Mouse (Mus musculus) fibroblast of lung, adult 2 months (primary cell): ENCODE data around the gene Fam117a.
A peak's percentile ranks its signal among the peaks of the same experiment; 100 is the strongest.

ENCODE experiments used
- DNase-seq: peaks from one replicate; pipeline ENCODE4 v3.0.0-alpha.2; 2011; ENCODE audit warnings: low read depth

Gene Fam117a

DNA sequence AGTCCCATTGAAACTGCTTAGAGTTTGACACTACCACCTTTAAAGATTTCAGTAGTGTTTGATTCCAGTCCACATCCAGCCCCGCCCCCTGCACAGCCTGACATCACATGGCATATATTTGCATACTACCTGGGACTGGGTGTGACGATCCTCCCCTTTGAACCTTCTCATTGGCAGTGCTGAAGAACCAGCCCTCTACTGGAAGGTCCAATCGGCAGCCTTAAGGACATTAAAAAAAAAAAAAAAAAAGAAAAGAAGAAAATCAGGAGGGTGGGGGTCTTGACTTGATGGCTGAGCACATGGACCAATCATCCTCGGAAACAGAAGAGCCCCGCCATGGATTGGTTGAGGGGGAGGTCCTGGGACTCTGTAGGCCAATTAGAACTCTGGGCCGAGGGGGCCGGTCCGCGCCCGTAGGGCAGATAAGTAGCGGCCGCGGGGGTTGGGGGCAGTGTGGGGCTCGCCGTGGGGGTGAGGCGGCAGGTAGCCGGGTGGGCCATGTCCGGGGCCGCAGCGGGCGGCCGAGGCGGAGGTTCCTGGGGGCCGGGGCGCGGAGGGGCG is at the start of gene Fam117a:
Fam117a (plus strand) TSS at position 451 of the 561 bp plus-strand sequence.
- DNase-seq = peak; percentile 76

DNA sequence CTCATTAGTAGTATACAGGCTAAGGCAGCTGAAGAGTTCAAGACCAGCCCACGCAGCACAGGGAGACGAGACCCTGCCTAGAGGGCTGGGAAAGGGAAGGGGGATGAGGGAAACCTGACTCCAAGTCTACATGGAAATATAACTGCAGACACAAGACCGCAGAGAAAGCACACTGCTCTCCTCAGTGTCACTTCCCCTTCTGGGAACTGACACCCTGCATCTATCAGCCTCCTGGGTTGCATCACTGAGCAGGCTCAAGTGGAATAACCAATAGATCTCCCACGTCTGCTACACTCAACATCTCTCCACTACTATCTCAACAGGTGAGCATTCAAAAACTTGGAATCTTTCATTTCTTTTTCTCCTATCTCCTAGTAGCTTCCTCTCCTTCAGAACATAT is 44.8 kb upstream of the Fam117a start:
- DNase-seq = no peak

DNA sequence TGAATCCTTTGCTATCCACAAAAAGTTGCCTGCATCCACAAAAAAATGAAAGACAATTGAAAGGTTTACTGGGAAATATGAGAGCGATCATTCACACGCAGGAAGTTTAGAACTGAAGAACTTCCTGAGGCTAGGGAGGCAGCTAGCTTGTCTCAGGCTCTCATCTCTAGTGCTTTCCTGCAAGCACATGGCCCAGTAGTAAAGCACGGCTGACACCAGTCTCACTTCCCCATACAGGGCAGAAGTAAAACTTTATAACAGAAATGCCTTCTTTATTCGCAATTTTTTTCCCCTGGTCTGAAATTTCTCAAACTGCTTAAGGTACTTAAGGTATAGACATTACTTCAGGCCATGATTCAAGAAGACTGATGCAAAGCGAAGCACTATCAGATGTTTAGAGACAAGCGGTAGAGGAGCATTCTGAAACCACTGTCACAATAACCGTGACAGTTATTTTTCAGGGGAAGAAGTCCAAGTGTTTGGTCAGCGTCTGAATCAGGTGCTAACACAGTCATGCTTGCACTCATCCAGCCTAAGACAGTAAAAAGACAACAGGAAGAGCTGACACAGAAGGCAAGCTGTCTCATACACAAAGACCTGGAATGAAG is 43.7 kb upstream of the Fam117a start:
- DNase-seq = no peak

DNA sequence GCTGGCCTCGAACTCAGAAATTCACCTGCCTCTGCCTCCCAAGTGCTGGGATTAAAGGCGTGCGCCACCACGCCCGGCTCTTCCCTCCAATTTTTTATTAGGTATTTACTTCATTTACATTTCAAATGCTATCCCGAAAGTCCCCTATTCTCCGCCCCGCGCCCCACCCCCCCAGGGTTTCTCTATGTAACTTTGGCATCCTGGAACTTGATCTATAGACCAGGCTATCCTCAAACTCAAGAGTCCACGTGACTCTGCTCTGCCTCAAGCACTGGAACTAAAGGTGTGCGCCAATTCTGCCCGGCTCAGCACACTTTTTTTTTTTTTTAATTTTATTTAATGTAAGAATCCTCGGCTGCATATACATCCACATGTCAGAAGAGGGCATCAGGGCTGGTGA is 41.1 kb upstream of the Fam117a start:
- DNase-seq = no peak

DNA sequence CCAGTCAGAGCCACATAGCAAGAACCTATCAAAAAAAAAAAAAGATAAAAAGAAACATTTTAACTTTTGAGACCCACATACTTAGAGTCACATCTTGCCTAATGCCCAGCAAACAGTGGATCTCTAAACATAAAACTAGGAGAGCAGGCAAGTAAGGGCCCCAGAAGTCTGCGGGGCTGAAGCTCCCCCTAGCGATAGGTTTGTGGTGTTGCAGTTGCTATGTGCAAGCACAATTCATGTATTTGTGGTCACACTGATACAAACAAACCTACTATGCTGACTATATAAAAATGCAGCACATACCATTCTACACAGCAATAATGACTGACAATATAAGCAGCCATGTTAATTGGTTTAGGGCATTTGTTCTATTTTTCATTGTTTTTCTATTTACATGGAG is 38.7 kb upstream of the Fam117a start:
- DNase-seq = no peak

DNA sequence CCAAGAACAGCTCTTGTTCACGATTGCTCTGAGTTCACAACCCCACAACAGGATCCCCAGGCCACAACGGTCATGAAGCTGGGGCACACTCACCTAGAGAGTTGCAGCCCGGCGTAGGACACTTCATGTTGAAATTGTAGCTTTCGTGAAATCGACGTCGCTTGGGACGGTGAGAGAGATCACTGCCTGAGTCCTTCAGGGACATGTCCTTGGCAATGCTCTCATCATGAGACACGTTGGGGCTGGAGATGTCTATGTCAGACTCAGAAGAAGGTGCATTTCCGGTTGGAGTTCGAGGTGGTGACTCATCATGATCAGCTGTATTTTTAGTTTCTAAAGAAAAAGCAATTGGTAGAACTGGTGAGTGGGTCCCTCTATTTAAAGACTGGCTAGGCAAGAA is 36.9 kb upstream of the Fam117a start:
- no peak for DNase-seq

DNA sequence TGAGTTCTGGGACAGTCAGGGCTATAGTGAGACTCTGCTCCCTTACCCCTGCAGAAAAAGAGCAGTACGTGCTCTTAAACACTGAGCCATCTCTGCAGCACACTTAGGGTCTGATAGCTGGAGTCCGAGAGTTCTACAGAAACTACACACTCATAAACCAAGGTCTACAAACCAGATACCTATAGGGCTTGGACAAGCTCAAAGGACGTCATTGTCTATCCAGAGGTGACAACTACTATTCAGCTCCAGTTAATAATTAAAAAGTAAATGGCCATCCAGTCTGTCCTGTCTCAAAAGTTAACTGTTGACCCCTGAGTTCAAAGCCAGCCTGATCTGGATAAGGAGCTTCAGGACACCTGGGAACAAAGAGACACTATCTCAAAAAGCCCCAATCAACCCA is 35.0 kb upstream of the Fam117a start:
- DNase-seq = no peak

DNA sequence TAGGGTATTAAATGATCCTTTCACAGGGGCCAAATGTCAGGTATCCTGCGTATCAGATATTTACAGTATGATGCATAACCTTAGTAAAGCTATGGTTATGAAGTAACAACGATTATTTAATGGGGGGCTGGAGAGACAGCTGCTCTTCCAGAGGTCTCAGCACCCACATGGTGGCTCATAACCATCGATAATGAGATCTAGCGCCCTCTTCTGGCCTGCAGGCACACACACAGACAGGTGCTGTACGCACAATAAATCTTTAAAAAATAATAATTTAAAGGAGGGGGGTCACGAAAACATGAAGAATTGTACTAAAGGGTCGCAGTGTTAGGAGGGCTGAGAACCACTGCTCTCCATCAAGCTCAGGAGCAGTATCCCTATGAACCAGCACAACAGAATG is 31.2 kb upstream of the Fam117a start:
- DNase-seq = no peak

DNA sequence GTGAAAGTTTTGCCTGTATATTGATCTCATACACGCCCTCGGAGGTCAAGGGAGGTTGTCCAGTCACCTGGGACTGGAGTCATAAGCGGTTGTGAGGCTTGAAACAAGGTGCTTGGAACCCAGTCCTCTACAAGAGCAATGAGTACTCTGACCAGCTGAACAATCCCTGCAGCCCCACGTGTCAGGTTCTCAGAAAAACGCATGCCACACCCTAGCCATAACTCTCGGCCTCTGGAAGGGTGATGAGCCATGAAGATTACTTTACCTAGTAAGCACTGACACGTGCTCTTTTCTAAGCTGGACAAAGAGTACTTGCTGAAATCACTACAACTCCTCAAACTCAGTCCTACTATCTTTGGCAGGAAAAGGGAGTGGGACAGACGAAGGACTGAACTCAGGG is 29.3 kb upstream of the Fam117a start:
- no peak for DNase-seq

DNA sequence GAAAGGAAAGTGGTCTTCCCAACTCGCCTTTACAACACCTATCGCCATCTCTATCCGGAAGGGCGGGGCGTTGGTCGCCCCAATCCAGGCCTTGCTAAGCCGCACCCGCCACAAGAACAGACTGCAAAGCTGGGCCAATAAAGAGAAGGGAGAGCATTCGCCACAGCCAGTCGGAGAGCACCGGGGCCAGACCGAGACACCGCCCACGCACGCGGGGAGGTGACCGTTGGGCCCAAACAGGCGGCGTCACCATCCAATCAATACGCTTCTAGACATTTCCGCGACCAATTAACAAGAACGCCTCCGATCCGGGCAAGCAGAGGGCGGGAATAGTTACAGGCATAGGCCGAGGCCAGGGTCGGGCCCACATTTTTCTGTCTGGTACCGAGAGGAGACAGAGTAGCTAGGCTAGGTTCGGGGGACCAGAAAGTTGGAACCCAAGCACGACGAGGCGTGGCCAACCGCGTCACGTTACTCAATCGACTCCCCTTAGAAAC is 27.3 kb upstream of the Fam117a start:
- DNase-seq = peak; percentile 98

DNA sequence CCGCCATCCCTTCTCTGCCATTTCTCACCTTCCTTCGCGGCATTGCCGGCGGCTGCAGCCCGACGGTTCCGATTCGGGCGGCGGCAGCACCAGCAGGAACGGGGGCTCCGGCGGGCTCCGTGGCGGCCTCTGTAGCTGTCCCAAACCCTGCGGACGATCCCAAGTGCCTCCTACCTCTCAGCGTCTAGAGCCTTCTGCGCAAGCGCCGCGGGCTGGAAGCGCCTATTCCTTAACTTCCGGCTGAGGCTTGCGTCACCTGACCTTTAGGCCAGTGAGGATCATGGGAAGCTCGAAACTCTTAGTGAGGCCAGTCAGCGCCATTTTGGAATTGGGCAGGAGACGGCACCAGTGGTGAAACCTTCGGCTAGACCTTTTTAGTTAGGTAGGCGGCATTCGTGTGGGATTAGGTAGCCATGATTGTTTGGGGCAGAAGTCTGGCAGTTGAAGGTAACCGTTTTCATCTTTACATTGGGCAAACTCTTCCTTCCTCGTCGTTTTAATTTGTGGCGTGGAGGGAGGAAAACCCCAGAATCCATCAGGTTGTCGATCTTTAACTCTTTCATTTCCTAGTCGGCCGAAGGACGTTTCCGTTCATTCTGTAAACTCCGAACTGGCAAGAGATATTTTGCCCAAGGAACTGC is 26.7 kb upstream of the Fam117a start, which contains the start of gene Kat7:
Kat7 (minus strand) TSS at position 240 of the 641 bp plus-strand sequence.
- peak; percentile 100 for DNase-seq

DNA sequence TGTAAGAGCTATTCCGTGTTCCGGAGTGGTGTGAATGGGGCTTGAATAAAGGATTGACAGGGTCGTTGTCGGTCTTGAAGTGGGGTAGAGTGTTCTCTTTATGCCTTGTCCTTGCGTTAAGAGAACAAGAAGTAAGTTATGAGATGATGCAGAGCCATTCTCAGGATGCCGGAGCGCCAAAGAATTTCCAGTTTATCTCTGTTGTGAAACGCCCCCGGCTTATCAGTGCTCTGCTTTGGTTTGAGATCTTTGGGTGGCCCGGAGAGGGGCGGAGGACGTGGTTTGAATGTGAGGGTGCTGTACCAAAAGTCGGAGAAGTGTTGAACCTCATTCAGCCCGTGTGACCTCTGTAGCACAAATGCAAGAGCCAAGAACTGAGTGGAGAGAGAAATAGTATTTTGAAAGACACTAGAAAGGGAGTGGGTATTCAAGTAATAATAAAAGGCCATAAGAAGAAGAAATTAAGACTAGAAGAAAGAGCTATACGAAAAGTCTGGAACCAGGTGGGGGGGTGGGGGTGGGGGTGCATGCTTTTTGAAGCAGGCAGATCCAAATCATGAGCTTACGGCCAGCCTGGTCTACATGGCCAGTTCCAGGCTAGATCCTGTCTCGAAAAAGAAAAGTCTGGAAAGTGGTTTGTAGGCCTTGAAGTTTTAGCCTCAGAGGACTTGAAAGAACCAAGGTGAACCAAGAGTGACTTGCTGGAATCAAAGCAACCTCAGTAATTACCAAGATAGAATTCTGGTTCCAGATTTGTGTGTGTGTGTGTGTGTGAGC is 26.0 kb upstream of the Fam117a start:
- DNase-seq = no peak

DNA sequence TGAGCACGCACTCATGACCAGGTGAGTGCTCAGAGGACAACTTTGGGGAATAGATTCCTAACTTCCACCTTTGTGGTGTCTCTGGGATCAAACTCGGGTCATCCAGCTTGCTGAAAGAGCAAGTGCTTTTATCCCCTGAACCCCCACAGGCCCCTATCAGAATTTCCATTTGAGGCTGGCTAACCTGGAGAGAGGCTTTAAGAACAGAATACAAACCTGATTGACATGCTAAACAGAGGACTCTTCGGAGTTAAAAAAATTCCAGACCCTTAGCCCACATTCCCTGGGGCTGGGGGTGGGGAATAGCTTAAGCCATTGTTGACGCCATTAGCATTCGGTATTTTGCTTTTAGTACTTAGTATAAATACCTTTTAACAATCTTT is 25.4 kb upstream of the Fam117a start:
- DNase-seq = no peak

DNA sequence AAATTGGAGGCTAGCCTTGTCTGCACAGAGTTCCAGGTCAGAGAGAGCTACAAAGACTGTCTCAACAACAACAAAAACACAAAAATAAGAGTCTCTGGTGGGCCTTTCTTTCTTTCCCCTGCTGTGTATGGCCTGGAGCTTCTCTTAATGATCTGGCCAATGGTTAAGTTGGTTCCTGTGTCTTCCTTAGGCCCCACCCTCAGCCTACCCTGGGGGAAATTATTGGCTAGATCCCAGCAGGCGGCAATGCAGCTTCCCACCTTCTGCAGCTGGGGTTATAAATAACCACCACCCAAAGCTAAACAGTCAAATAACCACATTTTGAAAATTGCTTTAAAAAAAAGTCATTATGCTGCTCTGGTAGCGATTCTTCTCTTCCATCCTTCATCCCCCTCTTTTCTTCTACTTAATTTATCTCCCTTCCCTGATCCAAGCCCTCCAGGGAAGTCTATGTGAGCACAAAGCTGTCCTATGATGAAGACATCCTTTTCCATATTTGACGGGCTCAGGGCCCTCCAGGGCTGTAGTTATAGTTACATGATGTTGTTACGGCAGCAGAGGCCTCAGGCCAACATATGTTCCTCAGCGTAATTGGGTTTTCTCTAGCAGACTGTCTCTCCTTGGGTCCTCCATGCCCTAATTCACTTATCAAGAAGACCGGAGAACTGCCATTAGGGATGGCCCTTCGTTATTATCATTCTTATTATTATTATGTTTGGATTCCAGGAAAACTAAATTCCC is 21.4 kb upstream of the Fam117a start:
- no peak for DNase-seq

DNA sequence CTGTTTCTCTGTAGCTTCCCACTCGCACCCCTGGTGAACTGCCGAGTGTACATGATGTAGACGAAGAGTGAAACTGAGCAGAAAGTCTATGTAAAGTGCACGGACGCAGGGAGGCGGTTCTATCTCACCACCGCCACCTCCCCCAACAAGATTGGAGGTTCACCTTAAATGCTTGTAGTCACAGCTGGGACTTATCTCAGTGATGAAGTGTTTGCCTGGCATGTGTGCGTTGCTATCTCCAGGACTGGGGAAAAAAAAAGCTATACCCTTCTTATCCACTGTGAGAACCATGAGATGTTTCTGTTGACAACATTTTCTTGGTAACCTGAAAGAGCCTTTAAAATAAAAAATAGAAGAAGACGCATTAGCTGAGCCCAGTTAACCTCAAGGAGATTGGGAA is 18.7 kb upstream of the Fam117a start:
- no peak for DNase-seq

DNA sequence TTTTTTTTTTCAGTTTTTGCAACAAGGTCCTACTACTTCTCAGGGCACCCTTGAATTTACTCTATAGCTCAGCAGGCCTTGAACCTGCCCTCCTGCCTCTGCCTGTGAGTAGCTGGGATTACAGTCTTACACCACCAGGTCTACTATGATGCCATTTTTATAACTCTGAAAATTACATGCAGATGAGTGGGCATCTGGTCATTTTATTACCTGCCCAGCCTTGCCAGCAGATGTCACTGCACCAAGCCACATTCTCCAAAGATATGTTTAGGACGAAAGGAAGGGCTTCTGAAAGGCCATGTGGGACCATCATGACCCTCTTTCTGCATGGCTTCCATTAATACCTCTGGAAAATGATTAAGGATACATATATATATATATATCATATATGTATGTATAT is 17.3 kb upstream of the Fam117a start:
- DNase-seq = no peak

DNA sequence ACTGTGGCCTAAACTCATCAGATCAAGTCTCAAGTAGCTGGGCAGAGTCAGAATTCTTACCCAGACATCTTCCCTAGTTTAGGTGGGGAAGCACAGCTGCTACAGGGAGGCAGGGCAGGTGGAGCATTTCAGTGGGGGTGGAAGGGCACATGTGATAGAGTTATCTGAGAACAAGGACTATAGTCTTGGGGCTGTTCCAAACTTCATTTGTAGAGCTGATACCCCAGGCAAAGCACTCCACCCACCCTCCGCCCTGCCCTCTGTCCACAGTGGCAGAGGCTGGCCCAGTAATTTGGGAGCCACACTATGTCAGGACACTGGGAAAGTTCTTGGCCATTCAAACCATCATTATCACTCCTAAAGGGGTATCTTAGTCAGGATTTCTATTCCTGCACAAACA is 16.8 kb upstream of the Fam117a start:
- DNase-seq = no peak

DNA sequence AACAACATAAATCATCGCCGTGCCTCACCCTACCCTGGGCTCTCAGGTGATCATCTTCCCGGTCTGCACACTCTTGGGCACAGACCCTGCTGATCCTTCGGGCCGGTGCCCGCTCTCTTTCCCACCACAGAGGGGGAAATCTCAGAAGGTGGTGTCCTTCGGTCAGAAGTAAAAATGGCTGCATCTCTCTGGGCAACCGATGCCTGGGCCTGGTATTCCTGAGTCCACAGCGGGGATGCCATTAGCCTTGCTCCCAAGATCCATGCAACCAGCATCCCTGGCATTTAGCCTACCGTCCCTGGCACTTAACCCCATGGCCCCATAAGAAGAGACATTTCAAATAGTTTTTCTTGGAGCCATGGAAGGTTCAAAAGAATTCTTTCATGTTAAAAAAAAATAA is 12.6 kb upstream of the Fam117a start:
- no peak for DNase-seq

DNA sequence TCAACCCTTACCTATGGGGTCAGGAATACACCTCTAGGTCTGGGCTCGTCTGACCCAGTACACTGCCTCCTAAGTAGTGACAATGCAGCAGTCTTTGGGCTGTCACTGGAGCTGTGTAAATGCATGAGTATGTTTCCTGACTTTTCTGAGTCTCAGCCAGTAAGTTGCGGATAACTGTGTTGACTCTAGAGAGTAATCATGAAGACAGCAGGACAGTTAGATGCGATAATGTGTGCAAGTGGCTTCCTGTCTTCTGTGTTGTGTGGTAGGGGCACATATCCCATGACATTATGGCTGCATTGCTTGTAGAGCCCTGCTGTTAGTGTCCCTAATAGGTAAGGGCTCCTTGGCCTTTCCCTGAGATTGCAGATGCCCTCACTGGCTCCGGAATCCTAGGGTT is 11.0 kb upstream of the Fam117a start:
- no peak for DNase-seq

DNA sequence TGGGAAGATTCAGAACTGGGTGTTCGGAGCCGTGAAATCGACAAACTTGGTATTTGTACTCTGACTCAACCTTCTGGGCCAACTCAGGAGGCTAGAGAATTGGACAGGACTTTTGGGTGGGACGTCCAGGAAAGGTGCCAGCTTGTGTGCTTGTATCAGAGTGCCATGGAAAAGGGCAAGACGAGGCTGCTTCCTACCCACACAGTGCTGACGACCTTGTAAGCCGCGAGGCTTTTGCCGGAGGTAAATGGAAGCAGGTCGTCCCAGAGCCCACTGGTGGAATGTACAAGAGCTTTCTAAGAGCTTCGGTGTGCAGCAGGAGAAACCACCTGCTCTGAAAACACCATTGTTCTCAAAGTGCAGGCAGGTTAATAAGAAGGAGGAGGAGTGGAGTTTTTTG is 10.6 kb upstream of the Fam117a start:
- DNase-seq = no peak

DNA sequence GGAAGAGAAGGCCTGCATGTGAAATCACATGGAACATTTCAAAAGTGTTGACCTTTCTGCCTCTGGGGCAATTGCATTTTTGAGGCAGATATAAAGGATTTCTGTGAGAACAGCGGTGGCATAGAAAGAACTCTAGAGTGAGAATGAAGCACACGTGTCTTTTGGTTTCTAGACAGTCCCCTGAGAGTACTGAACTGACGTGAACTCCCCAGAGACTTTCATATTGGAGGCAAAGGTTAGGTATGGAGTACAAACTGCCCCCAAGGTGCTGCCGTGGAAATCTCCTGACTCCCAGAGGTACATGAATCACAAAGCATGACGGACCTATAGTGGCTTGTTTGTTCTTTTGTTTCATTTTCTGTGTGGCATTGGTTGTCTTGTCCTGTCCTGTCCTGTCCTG is 8.2 kb upstream of the Fam117a start:
- DNase-seq = no peak

DNA sequence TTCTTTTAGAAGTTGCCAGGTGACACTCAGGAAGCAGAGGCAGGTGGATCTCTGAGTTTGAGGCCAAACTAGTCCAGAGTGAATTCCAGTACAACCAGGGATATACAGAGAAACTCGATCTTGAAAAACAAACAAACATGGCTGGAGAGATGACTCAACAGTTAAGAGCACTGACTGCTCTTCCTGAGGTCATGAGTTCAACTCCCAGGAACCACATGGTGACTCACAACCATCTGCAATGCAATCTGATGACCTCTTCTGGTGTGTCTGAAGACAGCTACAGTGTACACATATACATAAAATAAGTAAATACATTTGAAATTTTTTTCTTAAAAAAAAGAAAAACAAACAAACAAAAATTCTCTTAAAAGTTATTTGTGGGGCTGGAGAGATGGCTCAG is 6.2 kb upstream of the Fam117a start:
- no peak for DNase-seq
